Mouse (Mus musculus) limb, embryonic 13.5 days (tissue): ENCODE measurements around the gene Ccdc153. TPM values are rescaled to one million over a fixed set of nuclear protein-coding genes. Genes with fewer than 3 reads are reported as not detected.

Experiments used
- ATAC-seq: fragments of 200-750 bp; cut with Nextera tagmentation; 2 replicates; pipeline ENCODE4 v1.8.0; 2017; ENCODE audit warnings: low read depth, moderate number of reproducible peaks, moderate TSS enrichment; ENCODE audit not compliant: low FRiP score
- H3K27ac ChIP-seq: fragments of 300-500 bp; sonication (generic); 2 replicates; pipeline ENCODE4 v1.5.1; 2015; ENCODE audit warnings: inconsistent platforms, mild to moderate bottlenecking, moderate library complexity
- H3K27me3 ChIP-seq: fragments of 300-500 bp; sonication (generic); 2 replicates; pipeline ENCODE4 v1.6.1; 2015; ENCODE audit warnings: mild to moderate bottlenecking, inconsistent platforms
- H3K36me3 ChIP-seq: fragments of 300-500 bp; sonication (generic); 2 replicates; pipeline ENCODE4 v1.6.1; 2015; ENCODE audit warnings: inconsistent platforms, mild to moderate bottlenecking, moderate library complexity
- H3K4me1 ChIP-seq: fragments of 300-500 bp; sonication (generic); 2 replicates; pipeline ENCODE4 v1.6.1; 2015; ENCODE audit warnings: inconsistent platforms
- H3K4me2 ChIP-seq: fragments of 300-500 bp; sonication (generic); replicated peaks from 2 replicates; pipeline ENCODE4 v1.6.1; 2015; ENCODE audit warnings: inconsistent platforms, mild to moderate bottlenecking, moderate library complexity
- H3K4me3 ChIP-seq: fragments of 300-500 bp; sonication (generic); 2 replicates; pipeline ENCODE4 v1.5.1; 2015; ENCODE audit warnings: moderate library complexity, mild to moderate bottlenecking, inconsistent platforms
- H3K9ac ChIP-seq: fragments of 300-500 bp; sonication (generic); 2 replicates; pipeline ENCODE4 v1.6.1; 2015; ENCODE audit warnings: mild to moderate bottlenecking, inconsistent platforms
- H3K9me3 ChIP-seq: fragments of 300-500 bp; sonication (generic); 2 replicates; pipeline ENCODE4 v1.6.1; 2016; ENCODE audit warnings: inconsistent platforms
- WGBS: fragments of 180-500 bp; shearing (Covaris S2); methylation state at CpG from one replicate; pipeline ENCODE4 v1.1.7; 2015; 5-methylcytosine and 5-hydroxymethylcytosine counted together
- polyA plus RNA-seq: library from polyadenylated mRNA; unstranded; fragments of >200 nt; fragmentation: Nextera tagmentation; extraction: Ambion mirVana; gene quantifications from 2 replicates; pipeline ENCODE4 v1.2.1, GENCODE M21; 2015

The Ccdc153 gene
- polyA plus RNA-seq, 1 experiment from 2014 or later, result not detected

DNA sequence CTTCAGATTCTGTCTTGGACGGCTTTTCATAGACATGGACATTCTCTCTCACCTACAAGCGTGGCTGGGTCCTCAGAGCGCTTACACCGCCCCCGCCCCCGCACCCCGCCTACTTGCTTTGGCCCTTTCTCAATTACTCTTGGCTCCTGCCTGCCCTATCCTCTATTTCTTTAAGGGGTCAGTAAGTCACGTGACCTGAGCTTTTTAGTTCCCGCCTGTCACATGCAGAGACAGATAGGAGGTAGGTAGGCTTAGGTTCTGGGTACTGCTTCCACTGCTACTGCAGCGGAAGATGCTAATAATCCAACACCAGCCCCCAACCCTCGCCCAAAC lies 48.4 kb downstream of the Ccdc153 start:
- Histone ChIP-seq H3K36me3 (peaks cover 38% of the 10 kb centered on the region), H3K4me2 (peak overlapping the region; percentile 93), H3K9me3 (no peaks in the 10 kb centered on the region), H3K27ac (no peak overlapping the region), H3K9ac (0 out of 2 replicates have a peak overlapping the region, but pooled peaks have one; percentile 89), H3K4me3 (peak overlapping the region; percentile 85), H3K27me3 (peaks cover 43% of the 10 kb centered on the region), H3K4me1 (peaks cover 21% of the 10 kb centered on the region)
- 9% methylated on average over 11 of the region's 11 CpGs for WGBS
- ATAC-seq, result no peak

DNA sequence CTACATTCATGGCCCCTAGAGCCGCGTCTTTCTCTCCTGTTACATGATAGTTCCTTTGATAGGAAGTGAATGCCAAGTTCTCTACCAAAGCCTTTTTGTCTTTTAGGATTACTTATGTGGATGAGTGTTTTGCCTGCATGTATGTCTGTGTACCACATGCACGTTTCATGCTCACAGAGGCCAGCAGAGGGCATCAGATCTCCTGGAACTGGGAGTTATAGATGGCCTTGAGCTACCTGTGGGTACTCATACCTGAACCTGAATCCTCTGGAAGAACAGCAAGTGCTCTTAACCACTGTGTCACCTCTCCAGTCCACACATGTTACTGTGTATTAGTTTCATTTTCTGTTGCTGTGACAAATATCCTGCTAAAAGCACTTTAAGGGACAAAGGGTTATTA lies 52.0 kb downstream of the Ccdc153 start:
- H3K36me3 ChIP-seq, result peaks cover 71% of the 10 kb centered on the region
- ATAC-seq, result no peak
- H3K9ac ChIP-seq, result no peak overlapping the region
- H3K9me3 ChIP-seq, result no peaks in the 10 kb centered on the region
- peaks cover 10% of the 10 kb centered on the region for H3K4me1 ChIP-seq
- H3K27ac ChIP-seq, result no peak overlapping the region
- no peak overlapping the region for H3K4me2 ChIP-seq
- no peak overlapping the region for H3K4me3 ChIP-seq
- peaks cover 28% of the 10 kb centered on the region for H3K27me3 ChIP-seq
- WGBS, result 68% methylated on average over 3 of the region's 3 CpGs

Other genes starting within 250 kb of the Ccdc153 start
- 3.4 and 5.1 TPM in 2 replicates for gene Thy1, start 197.3 kb upstream of the Ccdc153 start, polyA plus RNA-seq
- 14.6 and 14.7 TPM in 2 replicates for gene Usp2, start 173.7 kb upstream of the Ccdc153 start, polyA plus RNA-seq
- gene Mfrp, start 138.9 kb upstream of the Ccdc153 start, polyA plus RNA-seq, result 0.13 and 0.17 TPM in 2 replicates
- gene C1qtnf5, start 133.4 kb upstream of the Ccdc153 start, polyA plus RNA-seq, result 2.6 and 3.4 TPM in 2 replicates
- 0.09 and 0.10 TPM in 2 replicates for gene Gm49380, start 127.2 kb upstream of the Ccdc153 start, polyA plus RNA-seq
- 79.6 and 84.1 TPM in 2 replicates for gene Rnf26, start 127.2 kb upstream of the Ccdc153 start, polyA plus RNA-seq
- 29.6 and 30.4 TPM in 2 replicates for gene Mcam, start 106.2 kb upstream of the Ccdc153 start, polyA plus RNA-seq
- gene Cbl, start 6.6 kb upstream of the Ccdc153 start, polyA plus RNA-seq, result 17.5 and 19.6 TPM in 2 replicates
- gene Pdzd3, start 10.8 kb downstream of the Ccdc153 start, polyA plus RNA-seq, result 0.09 and 0.11 TPM in 2 replicates
- gene Nlrx1, start 27.9 kb downstream of the Ccdc153 start, polyA plus RNA-seq, result 8.2 and 8.3 TPM in 2 replicates
- 7.3 and 7.4 TPM in 2 replicates for gene Abcg4, start 47.9 kb downstream of the Ccdc153 start, polyA plus RNA-seq
- gene Hinfp, start 65.0 kb downstream of the Ccdc153 start, polyA plus RNA-seq, result 26.1 and 29.6 TPM in 2 replicates
- gene C2cd2l, start 79.6 kb downstream of the Ccdc153 start, polyA plus RNA-seq, result 6.8 and 7.8 TPM in 2 replicates
- gene Dpagt1, start 85.3 kb downstream of the Ccdc153 start, polyA plus RNA-seq, result 40.2 and 40.5 TPM in 2 replicates
- gene H2afx, start 94.0 kb downstream of the Ccdc153 start, polyA plus RNA-seq, result 382 and 390 TPM in 2 replicates
- gene Hmbs, start 103.6 kb downstream of the Ccdc153 start, polyA plus RNA-seq, result 111 and 116 TPM in 2 replicates
- 27.8 and 28.9 TPM in 2 replicates for gene Vps11, start 121.0 kb downstream of the Ccdc153 start, polyA plus RNA-seq
- 30.9 and 36.8 TPM in 2 replicates for gene Hyou1, start 138.8 kb downstream of the Ccdc153 start, polyA plus RNA-seq
- 11.1 and 11.5 TPM in 2 replicates for gene Slc37a4, start 156.2 kb downstream of the Ccdc153 start, polyA plus RNA-seq
- 1,961 and 2,001 TPM in 2 replicates for gene Rps25, start 166.5 kb downstream of the Ccdc153 start, polyA plus RNA-seq
- 160 and 165 TPM in 2 replicates for gene Trappc4, start 166.9 kb downstream of the Ccdc153 start, polyA plus RNA-seq
- 32.2 and 35.5 TPM in 2 replicates for gene Ccdc84, start 177.9 kb downstream of the Ccdc153 start, polyA plus RNA-seq
- not detected in 2 replicates for gene Foxr1, start 200.5 kb downstream of the Ccdc153 start, polyA plus RNA-seq
- 0.31 and 0.36 TPM in 2 replicates for gene Upk2, start 214.3 kb downstream of the Ccdc153 start, polyA plus RNA-seq
- 14.5 and 15.0 TPM in 2 replicates for gene Bcl9l, start 242.1 kb downstream of the Ccdc153 start, polyA plus RNA-seq